Mouse (Mus musculus): ENCODE measurements at regions not wholly inside any gene's neighbourhood (a gene's known extent, or its start where the extent isn't known, plus 50 kb on each side); places are given as distances from the start of the nearest gene placed in this dataset.

DNA sequence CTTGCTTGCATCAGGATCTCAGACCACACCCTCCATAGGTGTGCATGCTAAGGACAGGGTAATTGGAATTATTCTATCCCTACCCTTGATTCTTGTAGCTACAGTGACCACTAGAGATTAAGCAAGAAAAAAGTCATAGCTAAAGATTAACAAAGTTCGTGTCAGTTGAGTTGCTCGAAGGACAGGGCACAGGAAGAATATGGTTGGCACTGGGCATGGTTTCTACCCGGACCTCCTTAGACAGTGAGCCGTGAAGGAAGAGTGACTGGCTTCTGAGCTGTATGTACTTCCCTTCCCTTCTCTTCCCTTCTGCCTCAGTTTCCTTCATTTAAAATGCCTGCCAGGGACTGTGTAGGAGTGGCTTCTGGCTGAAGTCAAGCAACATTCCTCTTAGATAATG lies 100.0 kb downstream of the Nfkbiz start:
- H3K4me1 ChIP-seq (replicated peaks), result no peaks in the 10 kb centered on the region
- no peak for ATAC-seq
- no peak overlapping the region for H3K9ac ChIP-seq (replicated peaks)
- no peaks in the 10 kb centered on the region for H3K36me3 ChIP-seq
- 92% methylated on average over 4 of the region's 4 CpGs for WGBS
- H3K9me3 ChIP-seq, result no peaks in the 10 kb centered on the region
- no peak overlapping the region for H3K4me3 ChIP-seq (replicated peaks)
- H3K27ac ChIP-seq, result no peak overlapping the region
- H3K27me3 ChIP-seq, result no peaks in the 10 kb centered on the region
- H3K4me2 ChIP-seq (replicated peaks), result no peak overlapping the region

DNA sequence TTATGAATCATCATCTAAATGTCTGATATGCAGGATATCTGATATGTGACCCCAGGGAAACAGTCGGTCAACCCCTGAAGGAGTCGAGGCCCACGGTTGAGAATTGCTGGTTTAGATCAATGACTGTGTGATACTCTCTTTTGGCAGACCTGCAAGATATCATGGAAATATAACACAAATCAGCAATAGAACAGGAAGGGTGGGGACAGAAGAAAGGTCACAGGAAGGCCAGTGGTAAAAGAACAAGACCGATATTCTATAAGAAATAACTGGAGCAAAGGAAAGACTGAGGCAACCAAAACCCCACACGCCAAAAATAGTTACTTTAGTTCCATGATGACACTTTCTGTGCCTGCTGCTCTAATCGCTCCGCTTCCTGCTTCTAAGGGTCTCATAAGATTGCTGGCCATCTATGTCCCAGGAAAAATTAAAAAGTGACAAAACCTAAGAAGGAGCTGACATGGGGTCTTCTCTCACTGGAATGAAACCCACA lies 103.2 kb downstream of the Nfkbiz start:
- H3K4me3 ChIP-seq (replicated peaks), result no peak overlapping the region
- ATAC-seq, result no peak
- H3K36me3 ChIP-seq, result no peaks in the 10 kb centered on the region
- H3K27me3 ChIP-seq, result no peaks in the 10 kb centered on the region
- H3K9me3 ChIP-seq, result no peaks in the 10 kb centered on the region
- H3K4me2 ChIP-seq (replicated peaks), result no peak overlapping the region
- WGBS, result 94% methylated on average over 7 of the region's 7 CpGs
- H3K27ac ChIP-seq, result no peak overlapping the region
- H3K9ac ChIP-seq (replicated peaks), result no peak overlapping the region
- H3K4me1 ChIP-seq (replicated peaks), result no peaks in the 10 kb centered on the region

DNA sequence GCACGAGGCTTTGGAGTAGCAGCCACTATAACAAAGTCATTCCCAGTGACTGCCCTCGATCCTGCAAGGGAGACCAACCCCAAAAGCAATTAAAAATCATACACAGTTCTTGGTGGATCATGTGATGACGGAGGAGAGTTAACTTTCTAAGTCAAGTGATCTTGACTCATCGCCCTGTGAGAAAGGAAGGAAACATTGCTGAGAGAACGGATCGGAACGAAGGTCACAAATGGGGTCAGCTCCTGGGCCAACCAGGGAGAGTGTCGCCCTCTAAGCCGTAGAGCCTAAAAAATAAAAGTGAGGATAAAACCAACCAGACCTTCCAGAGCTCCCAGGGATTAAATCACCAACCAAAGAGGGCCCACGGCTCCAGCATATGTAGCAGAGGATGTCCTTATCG lies 104.4 kb downstream of the Nfkbiz start:
- no peak overlapping the region for H3K9ac ChIP-seq (replicated peaks)
- H3K4me1 ChIP-seq (replicated peaks), result no peaks in the 10 kb centered on the region
- no peaks in the 10 kb centered on the region for H3K36me3 ChIP-seq
- ATAC-seq, result no peak
- no peak overlapping the region for H3K4me3 ChIP-seq (replicated peaks)
- H3K27me3 ChIP-seq, result no peaks in the 10 kb centered on the region
- no peak overlapping the region for H3K4me2 ChIP-seq (replicated peaks)
- no peak overlapping the region for H3K27ac ChIP-seq
- no peaks in the 10 kb centered on the region for H3K9me3 ChIP-seq
- 79% methylated on average over 11 of the region's 11 CpGs for WGBS

DNA sequence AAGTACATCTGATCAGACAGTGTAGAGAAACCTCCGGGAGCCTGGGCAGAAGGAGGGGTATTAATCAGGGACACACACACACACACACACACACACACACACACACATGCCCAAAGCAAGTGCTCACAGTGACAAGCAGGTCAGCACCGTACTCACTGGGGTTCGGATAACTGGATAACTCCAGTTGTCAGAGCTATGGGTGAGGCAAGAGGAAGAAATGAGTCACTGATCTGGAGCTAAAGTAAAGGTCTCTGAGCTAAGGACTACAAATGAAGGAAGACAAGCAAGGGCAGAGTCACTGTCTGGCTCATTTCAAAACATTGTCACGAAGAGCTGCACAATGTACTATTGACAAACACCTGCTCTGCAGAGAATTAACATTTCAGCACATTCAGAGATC lies 104.9 kb downstream of the Nfkbiz start:
- ATAC-seq, result no peak
- no peaks in the 10 kb centered on the region for H3K36me3 ChIP-seq
- H3K9me3 ChIP-seq, result no peaks in the 10 kb centered on the region
- 73% methylated on average over 4 of the region's 4 CpGs for WGBS
- no peak overlapping the region for H3K27ac ChIP-seq
- H3K4me1 ChIP-seq (replicated peaks), result no peaks in the 10 kb centered on the region
- no peak overlapping the region for H3K9ac ChIP-seq (replicated peaks)
- no peak overlapping the region for H3K4me2 ChIP-seq (replicated peaks)
- H3K27me3 ChIP-seq, result no peaks in the 10 kb centered on the region
- no peak overlapping the region for H3K4me3 ChIP-seq (replicated peaks)

DNA sequence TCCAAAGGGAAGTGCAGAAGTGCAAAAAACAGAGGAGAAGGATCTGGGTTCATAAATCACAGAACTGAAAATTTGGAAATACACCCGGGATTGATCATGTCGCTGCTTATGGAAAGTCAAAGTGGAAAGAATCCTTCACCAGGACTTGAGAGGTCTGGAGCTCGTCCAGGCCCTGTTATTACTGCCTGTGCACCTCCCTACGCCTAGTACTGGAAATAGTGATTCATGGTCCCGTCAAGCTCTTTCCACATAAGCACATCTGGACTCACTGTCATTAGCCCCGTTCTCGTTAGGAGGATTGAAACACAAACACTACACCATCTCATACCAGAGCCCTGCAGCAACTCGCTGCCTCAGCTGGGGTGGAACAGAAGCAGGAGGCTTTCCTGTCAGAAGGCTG lies 107.7 kb downstream of the Nfkbiz start:
- ATAC-seq, result no peak
- Histone ChIP-seq H3K4me3 (replicated peaks) (no peak overlapping the region), H3K4me2 (replicated peaks) (no peak overlapping the region), H3K4me1 (replicated peaks) (no peaks in the 10 kb centered on the region), H3K9ac (replicated peaks) (no peak overlapping the region), H3K36me3 (no peaks in the 10 kb centered on the region), H3K9me3 (no peaks in the 10 kb centered on the region), H3K27ac (no peak overlapping the region), H3K27me3 (no peaks in the 10 kb centered on the region)
- WGBS, result 91% methylated on average over 8 of the region's 8 CpGs

DNA sequence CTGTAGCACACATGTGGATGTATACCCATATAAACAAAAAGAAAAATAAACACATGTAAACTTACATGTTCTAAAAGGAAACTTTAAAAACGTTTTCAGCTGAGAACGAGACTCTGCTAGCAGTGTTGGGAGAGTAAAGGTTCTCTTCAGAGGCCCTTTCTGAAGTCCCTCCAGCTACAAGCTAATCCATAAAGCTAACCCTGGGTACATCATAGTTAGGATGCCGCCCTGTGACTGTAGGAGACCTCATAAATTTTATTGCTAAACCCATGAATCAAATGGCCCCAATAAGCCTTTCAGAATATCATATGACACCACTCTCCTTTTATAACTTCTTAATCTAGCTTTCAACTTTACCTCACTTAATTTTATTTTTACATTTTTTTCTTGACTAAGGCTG lies 112.2 kb downstream of the Nfkbiz start:
- Histone ChIP-seq H3K4me1 (replicated peaks) (no peaks in the 10 kb centered on the region), H3K4me2 (replicated peaks) (no peak overlapping the region), H3K9me3 (no peaks in the 10 kb centered on the region), H3K9ac (replicated peaks) (no peak overlapping the region), H3K27ac (no peak overlapping the region), H3K27me3 (no peaks in the 10 kb centered on the region), H3K36me3 (no peaks in the 10 kb centered on the region), H3K4me3 (replicated peaks) (no peak overlapping the region)
- 66% methylated on average over 3 of the region's 3 CpGs for WGBS
- no peak for ATAC-seq

DNA sequence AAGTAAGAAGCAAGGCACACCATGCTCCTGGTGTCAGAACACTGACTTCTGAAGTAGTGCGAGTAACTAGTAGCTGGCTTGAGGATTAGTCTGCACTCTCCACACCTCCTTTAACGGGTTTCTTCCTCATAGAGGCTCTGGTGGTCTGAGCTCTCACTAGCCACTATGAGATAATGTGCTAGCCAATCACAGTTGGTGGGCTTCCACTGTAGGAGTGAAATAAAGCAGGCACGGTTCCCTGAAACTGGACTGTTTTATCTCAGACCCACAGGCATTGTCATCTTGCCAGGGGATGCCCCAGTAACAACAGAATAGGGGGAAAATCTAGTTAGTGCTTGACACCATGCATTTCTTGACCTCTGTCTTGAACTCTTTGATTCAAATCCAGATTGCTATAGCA lies 118.3 kb downstream of the Nfkbiz start:
- 60% methylated on average over 3 of the region's 3 CpGs for WGBS
- Histone ChIP-seq H3K27me3 (no peaks in the 10 kb centered on the region), H3K36me3 (no peaks in the 10 kb centered on the region), H3K4me1 (replicated peaks) (no peaks in the 10 kb centered on the region), H3K4me2 (replicated peaks) (no peak overlapping the region), H3K9ac (replicated peaks) (no peak overlapping the region), H3K4me3 (replicated peaks) (no peak overlapping the region), H3K9me3 (no peaks in the 10 kb centered on the region), H3K27ac (no peak overlapping the region)
- ATAC-seq, result no peak

DNA sequence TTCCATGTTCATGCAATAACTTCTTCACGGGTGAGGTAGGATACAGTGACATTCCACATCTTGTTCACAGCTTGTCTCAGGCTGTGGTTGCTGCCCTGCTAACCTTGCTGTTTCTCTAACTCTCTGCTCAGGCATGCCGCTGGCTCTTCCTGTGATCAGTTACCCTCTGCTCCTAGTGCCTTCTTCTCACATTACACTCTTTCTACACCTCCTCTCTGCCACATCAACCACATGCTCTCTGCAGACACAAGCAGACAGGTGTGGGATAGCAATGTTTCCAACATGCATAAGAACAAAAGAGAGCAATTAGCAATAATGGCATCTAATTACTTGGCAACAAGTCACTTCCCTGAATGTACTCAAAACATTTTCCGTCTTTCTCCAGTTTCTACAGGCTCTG lies 128.7 kb downstream of the Nfkbiz start:
- H3K27ac ChIP-seq, result no peak overlapping the region
- WGBS, result 81% methylated on average over 3 of the region's 3 CpGs
- ATAC-seq, result no peak

DNA sequence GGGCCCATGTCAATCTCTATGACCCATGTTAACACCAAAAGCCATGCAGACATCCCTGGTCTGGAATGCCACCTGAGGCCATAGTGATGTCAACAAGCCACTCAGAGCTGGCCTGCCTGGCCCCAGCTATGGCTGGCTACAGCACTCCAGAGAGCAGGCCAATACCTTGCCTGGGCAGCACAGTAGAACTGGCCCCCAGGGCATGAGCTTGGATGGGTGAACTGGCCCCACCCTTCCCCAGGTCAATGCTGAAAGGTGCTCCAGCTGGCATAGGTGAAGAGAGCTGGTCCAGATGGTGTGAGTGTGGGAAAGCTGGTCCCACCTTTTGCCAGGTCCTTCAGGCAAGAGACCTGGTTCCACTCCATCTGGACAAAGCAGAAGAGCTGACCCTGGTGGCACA lies 132.2 kb downstream of the Nfkbiz start:
- Histone ChIP-seq H3K9me3 (no peaks in the 10 kb centered on the region), H3K36me3 (no peaks in the 10 kb centered on the region), H3K27me3 (no peaks in the 10 kb centered on the region), H3K9ac (replicated peaks) (no peak overlapping the region), H3K4me1 (replicated peaks) (no peaks in the 10 kb centered on the region), H3K4me3 (replicated peaks) (no peak overlapping the region), H3K4me2 (replicated peaks) (no peak overlapping the region), H3K27ac (no peak overlapping the region)
- peak; percentile 60; the same call in 1 of the 2 replicates for ATAC-seq

More for the DNA sequence above, 128.7 kb downstream of the Nfkbiz start:
- H3K4me3 ChIP-seq (replicated peaks), result no peak overlapping the region
- no peak overlapping the region for H3K9ac ChIP-seq (replicated peaks)
- H3K4me2 ChIP-seq (replicated peaks), result no peak overlapping the region
- no peaks in the 10 kb centered on the region for H3K27me3 ChIP-seq
- no peaks in the 10 kb centered on the region for H3K4me1 ChIP-seq (replicated peaks)
- no peaks in the 10 kb centered on the region for H3K36me3 ChIP-seq
- no peaks in the 10 kb centered on the region for H3K9me3 ChIP-seq

DNA sequence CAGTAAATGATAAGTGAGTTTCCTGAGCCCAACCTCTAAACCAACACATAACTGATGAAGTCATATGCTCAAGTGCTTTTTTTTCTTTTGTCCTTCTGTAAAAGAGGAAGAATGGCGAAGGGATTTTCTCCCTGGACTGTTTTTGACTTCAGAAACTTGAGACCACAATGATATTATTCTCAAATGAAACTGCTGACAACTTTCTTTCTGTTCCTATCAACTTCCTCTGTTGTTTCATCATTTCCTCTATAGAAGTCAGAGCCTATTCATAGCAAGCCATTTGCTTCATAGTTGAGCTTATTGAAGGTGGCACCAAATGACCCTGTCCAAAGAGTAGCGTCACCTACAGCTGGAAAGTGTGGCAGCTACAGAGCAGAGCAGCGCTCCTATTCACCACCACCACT lies 140.2 kb downstream of the Nfkbiz start:
- WGBS, result 83% methylated on average over 3 of the region's 3 CpGs
- no peak for ATAC-seq
- Histone ChIP-seq H3K9me3 (no peaks in the 10 kb centered on the region), H3K4me2 (replicated peaks) (no peak overlapping the region), H3K9ac (replicated peaks) (no peak overlapping the region), H3K4me1 (replicated peaks) (no peaks in the 10 kb centered on the region), H3K27me3 (no peaks in the 10 kb centered on the region), H3K27ac (no peak overlapping the region), H3K4me3 (replicated peaks) (no peak overlapping the region), H3K36me3 (no peaks in the 10 kb centered on the region)

DNA sequence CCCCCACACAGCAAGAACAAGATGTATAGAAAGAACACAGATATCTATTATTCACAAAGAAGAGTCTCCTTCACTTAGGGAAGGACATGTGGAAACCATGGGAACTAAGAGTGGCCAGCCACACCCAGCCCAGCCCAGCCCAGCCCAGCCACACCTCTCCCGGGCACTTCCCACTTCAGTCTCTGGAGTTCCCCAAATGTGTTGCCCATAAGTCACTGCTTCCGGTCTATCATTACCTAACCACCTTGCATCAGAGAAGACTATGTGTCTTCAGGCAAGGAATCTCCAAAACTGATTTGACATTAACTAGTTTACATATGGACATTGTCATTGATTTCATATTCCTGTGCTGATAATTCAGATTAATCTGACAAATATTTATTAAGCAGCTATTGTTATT lies 147.6 kb downstream of the Nfkbiz start:
- Histone ChIP-seq H3K4me1 (replicated peaks) (no peaks in the 10 kb centered on the region), H3K9ac (replicated peaks) (no peak overlapping the region), H3K36me3 (no peaks in the 10 kb centered on the region), H3K27me3 (no peaks in the 10 kb centered on the region), H3K9me3 (no peaks in the 10 kb centered on the region), H3K4me2 (replicated peaks) (no peak overlapping the region), H3K27ac (no peak overlapping the region), H3K4me3 (replicated peaks) (no peak overlapping the region)
- 84% methylated on average over 2 of the region's 2 CpGs for WGBS
- no peak for ATAC-seq

DNA sequence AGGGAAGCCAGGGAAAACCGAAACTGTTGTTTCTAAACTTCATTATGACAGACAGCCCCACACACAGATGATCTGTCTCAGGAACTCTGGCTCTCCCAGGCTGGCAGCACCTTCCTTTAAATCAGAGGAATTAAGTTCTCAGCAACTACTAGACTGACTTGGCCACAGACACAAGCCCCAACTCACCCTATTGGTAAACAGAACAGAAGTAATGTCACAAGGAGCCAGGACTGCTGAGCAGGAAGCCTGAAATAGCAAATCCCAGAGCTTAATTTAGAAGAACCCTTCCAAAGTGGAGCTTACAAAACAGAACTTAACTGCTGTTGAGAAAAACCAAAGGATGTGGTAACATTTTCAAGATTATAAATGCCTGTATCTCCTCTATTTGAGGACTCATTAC lies 174.8 kb downstream of the Nfkbiz start:
- H3K4me2 ChIP-seq (replicated peaks), result no peak overlapping the region
- no peak overlapping the region for H3K27ac ChIP-seq
- no peak overlapping the region for H3K9ac ChIP-seq (replicated peaks)
- H3K36me3 ChIP-seq, result no peaks in the 10 kb centered on the region
- H3K4me3 ChIP-seq (replicated peaks), result no peak overlapping the region
- ATAC-seq, result no peak
- no peaks in the 10 kb centered on the region for H3K9me3 ChIP-seq
- 90% methylated on average over 1 of the region's 1 CpGs for WGBS
- no peaks in the 10 kb centered on the region for H3K27me3 ChIP-seq
- no peaks in the 10 kb centered on the region for H3K4me1 ChIP-seq (replicated peaks)

DNA sequence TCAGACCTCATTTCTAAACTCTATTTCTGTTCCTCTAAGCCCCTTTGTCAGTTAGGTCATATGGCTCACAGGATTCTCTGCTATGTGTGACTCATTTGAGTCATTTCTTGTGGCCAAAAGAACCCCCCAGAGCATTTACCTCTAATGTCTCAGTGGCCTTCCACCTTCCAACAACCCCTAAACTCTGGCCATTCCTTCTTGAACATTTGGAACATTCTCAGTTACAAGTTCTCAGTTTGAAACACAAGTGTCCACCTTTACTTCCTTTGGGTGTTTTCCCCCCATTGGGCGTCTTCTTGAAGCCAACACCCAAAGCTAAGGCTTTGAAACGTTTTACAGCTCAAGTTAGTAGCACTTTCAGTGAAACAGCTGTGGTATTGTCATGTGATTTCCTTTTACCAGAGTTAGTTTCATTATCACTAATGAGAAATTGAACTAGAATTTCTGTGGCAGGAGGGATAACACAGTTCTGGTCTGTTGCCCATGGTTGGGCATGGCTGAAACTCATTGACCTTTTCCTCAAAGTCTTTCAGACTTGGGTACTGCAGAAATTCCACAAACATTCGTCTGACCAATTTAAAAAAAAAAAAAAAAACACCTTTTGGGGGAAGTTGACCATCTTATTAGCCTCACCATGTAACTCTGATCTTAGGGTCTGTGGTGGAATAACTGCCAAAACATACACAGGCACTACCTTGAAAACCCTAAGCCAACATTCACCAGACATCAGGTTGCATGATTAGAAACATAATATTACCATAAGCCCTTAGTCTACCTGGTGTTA lies 201.8 kb downstream of the Nfkbiz start:
- no peaks in the 10 kb centered on the region for H3K36me3 ChIP-seq

More for the DNA sequence above, 201.8 kb downstream of the Nfkbiz start:
- Histone ChIP-seq H3K27ac (no peak overlapping the region), H3K27me3 (no peaks in the 10 kb centered on the region), H3K9me3 (no peaks in the 10 kb centered on the region), H3K4me2 (replicated peaks) (no peak overlapping the region), H3K9ac (replicated peaks) (no peak overlapping the region), H3K4me3 (replicated peaks) (no peak overlapping the region), H3K4me1 (replicated peaks) (no peaks in the 10 kb centered on the region)
- ATAC-seq, result no peak
- WGBS, result 69% methylated on average over 3 of the region's 3 CpGs
